Mouse (Mus musculus): ENCODE results near the gene Klf7. TPM values are rescaled to one million over a fixed set of nuclear protein-coding genes. Genes with fewer than 3 reads are reported as not detected.

Gene Klf7
- polyA plus RNA-seq (2012; rRNA removed), result 1.8 and 2.3 TPM in 2 replicates

DNA sequence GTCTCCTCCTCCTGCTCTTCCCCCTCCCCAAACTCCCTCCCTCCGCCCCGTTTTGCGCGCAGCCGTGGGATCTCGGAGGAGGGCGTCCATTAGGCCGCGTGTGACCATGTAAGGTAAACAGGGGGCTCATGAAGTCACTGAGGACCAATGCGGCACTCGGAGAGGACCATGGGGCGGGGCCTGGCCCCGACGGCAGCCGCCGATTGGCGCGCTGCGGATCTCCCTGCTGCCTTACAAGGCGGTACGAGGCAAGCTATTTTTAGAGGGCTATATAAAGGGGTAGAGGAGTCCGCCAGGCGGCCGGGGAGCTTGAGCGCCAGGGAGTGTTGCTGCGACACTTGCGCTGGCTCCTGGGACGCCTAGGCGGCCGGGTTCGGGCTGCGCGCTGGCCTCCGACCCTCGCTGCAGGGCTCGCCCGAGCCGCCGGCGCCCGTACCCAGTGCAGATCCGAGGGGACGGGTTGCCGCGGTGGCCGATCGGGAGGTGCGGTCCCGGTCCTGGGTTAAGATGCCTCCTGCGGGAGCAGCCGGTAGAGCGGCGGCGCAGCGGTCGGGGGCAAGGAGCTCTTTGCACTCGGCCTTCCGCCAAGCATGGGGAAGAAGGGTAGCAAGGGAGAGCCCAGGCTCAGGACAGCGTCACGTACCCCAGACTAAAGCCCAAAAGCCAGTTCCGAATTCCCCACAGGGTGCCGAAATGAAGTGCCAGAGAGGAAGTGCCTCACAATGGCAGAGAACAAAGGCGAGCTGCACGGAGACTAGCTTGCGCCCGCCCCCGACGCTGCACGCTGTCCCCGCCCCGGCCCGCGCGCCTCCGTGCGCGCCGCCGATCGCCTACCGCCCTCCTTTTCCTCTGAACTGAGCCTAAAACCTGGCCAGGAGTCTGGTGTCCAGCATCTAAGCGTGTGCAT, at the start of gene Klf7:
Klf7 (minus strand) TSS at position 724 of the 907 bp plus-strand sequence.

